Mouse (Mus musculus) gastrocnemius, postnatal 4 days (tissue): ENCODE results near the gene Por. TPM values are rescaled to one million over a fixed set of nuclear protein-coding genes. Genes with fewer than 3 reads are reported as not detected.

Experiments used
- DNase-seq, 2 experiments: peaks; one replicate each; pipeline ENCODE4 v3.0.0; 2021 to 2022; ENCODE audit warnings: low spot score in 2 of 2, mixed read lengths in 2 of 2
- microRNA-seq: library from miRNA; unstranded; fragments of <30 nt; microRNA quantifications from one replicate; pipeline ENCODE4 v1.2.0, GENCODE M21; 2021
- total RNA-seq, 2 experiments: library from RNA; stranded (reverse); gene quantifications; 2 replicates each; pipeline ENCODE4 v1.2.3; 2021

Por gene
- total RNA-seq, 2 experiments from 2014 or later: 39.2 to 41.9 TPM

DNA sequence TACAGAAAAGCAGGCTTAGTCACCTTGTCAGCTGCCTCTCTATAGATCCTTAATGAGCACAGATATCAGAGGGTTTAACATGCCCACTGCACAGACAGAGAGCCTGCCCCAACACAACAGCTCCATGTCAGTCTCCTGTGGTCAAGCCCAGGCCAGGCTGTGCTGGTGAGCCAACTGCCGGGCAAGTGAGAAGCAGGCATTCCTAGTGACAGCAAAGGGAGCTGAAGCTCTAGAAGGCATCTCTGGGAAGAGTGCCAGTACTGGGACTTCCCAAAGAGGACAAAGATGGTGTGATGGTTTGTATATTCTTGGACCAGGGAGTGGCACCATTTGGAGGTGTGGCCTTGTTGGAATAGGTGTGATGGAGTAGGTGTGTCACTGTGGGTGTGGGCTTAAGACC lies 81.2 kb downstream of the Por start:
- no peak for DNase-seq

DNA sequence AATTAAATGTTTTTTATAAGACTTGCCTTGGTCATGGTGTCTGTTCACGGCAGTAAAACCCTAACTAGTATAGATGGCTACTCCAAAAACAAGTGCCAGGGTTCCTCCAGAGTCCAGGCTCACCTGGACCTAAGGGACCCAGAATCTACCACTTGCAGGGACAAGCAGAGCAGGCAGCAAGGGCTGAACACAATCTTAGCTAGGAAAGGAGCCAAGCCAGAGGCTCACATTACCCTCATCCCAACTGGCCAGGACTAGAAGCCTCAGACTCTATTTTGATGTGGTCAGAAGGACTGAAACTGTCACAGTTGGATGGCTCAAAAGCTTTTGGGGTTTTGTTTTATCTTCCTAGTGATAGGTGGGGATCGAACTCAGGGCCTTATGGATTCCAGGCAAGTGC lies 81.8 kb downstream of the Por start:
- no peak for DNase-seq

DNA sequence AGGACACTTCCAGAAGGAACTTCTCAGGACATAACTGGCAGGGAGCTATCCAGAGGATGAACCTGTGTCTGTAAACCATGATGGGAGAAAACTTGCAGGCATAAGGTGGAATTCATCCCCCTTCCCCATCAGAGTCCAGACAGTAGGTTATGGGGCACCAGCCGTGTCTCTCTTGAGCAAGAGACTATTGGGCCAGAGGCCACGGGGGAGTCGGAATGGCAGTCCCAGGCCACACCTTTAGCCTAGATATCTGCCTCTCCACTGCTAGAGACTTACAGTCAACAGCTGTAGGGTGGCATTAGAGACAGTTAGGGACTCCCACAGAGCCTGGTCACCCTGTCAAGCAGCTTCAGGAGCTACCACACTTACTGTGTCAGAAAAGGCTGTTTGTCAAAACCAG lies 92.0 kb downstream of the Por start:
- DNase-seq: no peak

DNA sequence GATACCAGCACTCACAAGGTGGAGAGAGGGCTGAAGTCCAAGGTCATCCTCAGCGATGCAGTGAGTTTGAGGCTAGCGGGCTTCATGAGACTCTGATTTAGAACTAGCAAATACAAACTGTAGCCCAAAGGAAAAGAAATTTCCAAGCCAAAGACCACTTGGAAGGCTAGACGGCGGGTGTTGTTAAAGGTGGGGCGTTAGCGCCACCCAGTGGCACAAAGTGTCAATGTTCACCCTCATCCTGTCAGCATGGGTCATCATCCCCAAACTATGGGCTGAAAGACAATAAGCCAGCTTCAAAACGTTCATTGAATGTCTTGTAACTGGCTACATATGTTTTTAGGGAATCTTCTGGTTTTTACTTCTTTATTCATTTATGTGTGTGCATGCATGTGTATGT lies 93.7 kb downstream of the Por start:
- peak; percentile 41 to 65 for DNase-seq

DNA sequence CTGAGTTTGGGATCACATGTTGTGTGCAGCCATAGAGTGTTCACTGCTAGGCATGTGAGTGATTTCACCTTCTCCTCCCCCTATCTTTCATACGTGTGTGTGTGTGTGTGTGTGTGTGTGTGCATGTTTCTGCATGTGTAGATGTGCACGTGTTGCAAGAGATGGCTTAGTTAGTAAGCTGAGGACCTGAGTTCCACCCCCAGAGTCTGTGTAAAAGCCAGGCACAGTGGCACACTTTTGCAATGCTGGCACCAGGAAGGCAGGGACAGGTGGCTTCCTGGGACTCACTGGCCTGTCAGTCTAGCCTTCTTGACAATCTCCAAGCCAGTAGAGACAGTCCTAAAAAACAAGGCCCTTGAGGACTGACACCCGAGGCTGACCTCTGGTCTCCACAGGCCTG lies 95.1 kb downstream of the Por start:
- DNase-seq: no peak

DNA sequence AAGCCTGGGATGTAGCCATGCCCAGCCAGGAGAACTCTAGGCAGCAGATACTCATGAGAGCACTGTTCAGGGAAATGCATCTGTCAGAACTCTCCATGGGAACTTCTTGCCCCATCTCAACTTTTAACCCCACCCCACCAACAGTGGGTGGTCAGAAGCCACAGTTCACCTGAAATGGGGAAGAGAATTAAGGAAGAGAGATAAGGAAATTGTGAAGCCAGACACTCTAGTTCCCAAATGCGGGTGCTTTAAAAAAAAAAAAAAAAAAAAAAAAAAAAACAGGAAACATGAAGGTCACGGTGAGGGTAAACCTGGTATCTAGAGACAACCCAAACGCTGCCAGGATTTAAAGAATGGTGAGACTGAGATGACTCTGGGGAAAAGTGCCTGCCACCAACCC lies 102.7 kb downstream of the Por start:
- DNase-seq: no peak

DNA sequence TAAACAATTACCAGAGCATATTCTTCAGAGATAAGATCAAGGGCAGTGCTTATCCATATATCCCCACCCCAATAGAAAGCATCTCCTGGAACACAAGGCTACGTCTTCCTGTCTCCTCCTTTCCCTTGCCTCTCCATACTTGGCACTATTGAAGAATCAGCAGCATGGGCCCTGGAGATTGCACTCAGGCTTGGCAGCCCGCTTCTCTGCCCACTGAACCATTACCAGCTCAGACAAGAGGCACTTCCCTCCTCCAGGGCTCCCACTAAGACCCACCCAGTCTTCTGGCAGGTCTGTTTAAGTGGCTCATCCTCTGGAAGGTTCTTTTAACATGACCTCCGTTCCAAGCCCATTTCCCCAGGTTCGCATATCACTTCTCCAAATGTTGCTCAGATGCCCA lies 106.7 kb downstream of the Por start:
- DNase-seq: no peak

DNA sequence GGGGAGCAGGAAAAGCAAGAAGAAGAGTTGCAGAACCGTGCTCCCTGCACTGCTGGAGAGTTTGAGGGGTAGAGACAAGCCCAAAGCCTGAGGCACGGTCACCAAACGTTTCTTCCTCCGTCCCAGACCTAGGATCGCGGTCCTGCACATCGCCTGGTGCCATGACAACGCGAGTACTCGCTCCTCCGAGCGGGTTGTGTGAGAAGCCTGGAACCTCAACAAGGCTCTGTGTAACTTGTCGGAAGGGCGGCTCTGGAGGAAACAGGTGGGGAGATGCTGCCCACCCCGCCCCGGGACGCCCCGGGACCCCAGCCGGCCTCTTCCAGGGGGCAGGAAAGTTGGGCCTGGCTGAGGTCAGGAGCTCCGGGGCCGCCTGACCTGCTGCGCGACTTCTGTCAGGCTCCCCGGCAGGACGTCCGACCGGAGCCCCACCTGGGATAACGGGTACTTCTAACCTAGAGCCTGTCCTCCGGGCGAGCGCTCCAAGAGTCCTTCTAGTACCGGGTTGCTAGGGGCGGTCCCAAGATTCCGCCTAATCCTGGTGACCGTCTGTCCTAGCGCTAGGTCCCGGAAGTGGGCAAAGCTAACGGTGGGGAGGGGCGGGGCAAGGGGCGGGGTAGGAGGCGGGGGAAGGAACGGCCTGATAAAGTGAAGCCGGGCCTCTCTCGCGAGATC lies 108.1 kb downstream of the Por start, which contains the start of gene Styxl1:
Gene Styxl1 (minus strand): TSS at position 590 of the 675 bp plus-strand sequence.
- DNase-seq: peak in 1 of 2 experiments; percentile 52

DNA sequence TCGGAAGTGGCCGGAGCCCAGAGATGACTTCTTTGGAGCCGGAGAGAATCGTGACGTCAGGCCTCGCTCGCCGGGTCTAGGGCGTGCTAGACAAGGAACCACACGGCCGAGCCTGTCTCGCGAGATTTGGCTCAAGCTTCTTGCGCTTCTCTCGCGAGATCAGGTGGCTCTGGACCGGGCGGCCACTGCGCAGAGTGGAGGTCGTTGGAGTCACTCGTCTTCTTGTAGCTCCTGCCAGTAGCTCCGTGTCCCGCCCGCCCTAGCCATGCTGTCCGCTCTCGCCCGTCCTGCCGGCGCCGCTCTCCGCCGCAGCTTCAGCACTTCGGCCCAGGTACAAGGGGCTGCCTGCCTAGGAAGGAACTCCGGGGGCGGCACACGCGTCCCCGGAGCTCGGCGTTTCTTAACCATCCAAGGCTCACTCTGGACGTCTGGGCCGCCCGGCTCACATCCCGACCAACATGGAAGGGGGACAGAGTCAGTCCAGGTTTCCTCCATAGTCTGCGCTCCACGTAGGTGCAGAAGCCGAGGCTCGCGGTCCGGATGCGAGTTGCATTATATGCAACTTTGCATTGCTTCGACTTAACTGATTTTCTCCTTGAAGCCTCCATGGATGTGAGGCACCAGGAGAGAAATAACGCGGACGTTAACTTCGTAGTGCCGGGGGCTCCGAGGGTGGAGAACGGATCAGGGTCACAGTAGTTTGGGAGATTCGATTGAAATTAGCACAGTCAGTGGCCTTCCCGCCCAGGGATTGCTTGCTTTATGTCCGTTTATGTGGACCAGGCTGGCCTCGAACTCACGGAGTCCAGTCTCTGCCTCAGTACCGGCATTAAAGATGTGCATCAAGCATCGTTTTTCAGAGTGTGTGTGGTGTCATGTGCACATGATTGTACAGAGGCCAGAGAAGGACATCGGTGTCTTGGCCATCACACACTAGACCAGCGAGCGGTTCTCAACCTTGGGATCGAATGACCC lies 108.9 kb downstream of the Por start, which contains the start of gene Mdh2:
Gene Mdh2 (plus strand): TSS at position 10 of the 975 bp plus-strand sequence.
- DNase-seq: peak; percentile 99 to 100

DNA sequence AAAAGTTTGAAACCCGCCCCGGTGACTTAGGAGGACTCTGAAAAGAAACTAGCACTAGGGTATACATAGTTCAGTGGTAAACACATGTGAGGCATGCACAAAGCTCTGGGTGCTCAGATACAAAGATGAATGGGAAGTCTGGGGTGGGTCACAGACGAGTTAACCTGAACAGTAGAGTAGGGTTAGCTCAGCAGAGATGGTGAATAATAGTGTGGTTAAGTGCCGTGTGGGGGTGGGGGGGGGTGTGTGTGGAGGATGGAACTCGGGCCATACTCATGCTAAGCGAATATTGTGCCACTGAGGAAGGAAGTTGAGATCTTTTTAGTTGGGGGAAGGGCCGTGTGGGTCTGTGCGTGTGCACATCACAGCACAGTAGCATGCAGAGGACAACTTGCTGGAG lies 110.5 kb downstream of the Por start:
- no peak for DNase-seq

DNA sequence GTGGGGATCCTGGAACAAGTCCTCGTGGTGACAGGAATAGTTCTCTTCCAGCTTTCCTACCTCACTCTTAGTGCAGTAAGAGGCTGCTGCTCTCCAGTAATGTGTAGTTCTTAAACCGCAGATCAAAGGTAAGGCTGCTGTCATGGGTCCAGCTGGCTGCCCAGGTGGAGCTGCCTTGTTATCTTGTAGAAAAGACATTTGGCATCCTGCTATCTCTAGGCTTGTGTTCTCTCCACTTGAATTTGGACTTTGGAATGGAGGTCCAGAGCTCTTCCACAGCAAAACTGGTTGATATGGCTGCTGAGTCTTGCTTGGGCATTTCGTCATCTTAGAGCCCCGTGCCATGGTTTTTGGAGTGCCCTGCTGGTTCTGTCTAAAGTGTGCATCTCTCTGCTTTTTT lies 113.1 kb downstream of the Por start:
- no peak for DNase-seq

Small RNA genes lying within 50 kb of the gene (microRNA-seq; reads per million reads assigned to microRNA genes)
- not detected for gene Mir7034

Other genes with a start within 250 kb of the Por start
- 100 to 1,000 TPM; 125 to 128 TPM for gene Hip1, start 124.9 kb upstream of the Por start, total RNA-seq
- not detected for gene Ccl26, start 106.5 kb upstream of the Por start, total RNA-seq
- 1 to 10 TPM; 3.8 to 5.2 TPM for gene Ccl24, start 97.0 kb upstream of the Por start, total RNA-seq
- gene Rhbdd2, start 37.4 kb upstream of the Por start, total RNA-seq: 10 to 100 TPM; 14.9 to 18.9 TPM
- 10 to 100 TPM; 11.9 to 15.8 TPM for gene Tmem120a, start 74.4 kb downstream of the Por start, total RNA-seq
- under 1 TPM; 0.47 to 0.49 TPM for gene Styxl1, start 108.4 kb downstream of the Por start, total RNA-seq
- 100 to 1,000 TPM; 712 to 717 TPM for gene Mdh2, start 108.4 kb downstream of the Por start, total RNA-seq
- gene Srrm3, start 136.9 kb downstream of the Por start, total RNA-seq: under 1 TPM; 0.08 to 0.12 TPM
- gene Hspb1, start 217.9 kb downstream of the Por start, total RNA-seq: 100 to 1,000 TPM; 499 to 513 TPM